Mouse (Mus musculus) layer of hippocampus, adult 2 months (tissue): Measurements from ENCODE around the gene Kcnma1. TPM values are rescaled to one million over a fixed set of nuclear protein-coding genes. Genes with fewer than 3 reads are reported as not detected.

ENCODE experiments used
- DNase-seq, 2 experiments: peaks; one replicate each; pipeline ENCODE4 v3.0.0; 2022; ENCODE audit warnings: low spot score in 2 of 2
- H3K27ac ChIP-seq: fragments of 200-600 bp; 2 replicates; pipeline ENCODE4 v1.8.1; 2022
- H3K4me3 ChIP-seq: fragments of 200-600 bp; 2 replicates; pipeline ENCODE4 v1.8.1; 2022; ENCODE audit warnings: mild to moderate bottlenecking
- CTCF ChIP-seq: fragments of 200-600 bp; conservative IDR thresholded peaks from 2 replicates; pipeline ENCODE4 v1.8.1; 2022; ENCODE audit warnings: antibody characterized with exemption, mild to moderate bottlenecking, moderate library complexity
- total RNA-seq, 2 experiments: library from RNA; stranded (reverse); gene quantifications; 2 replicates each; pipeline ENCODE4 v1.2.3; 2021

The Kcnma1 gene
- total RNA-seq, 2 experiments from 2014 or later, result 141 to 145 TPM

GRCm38 (mm10) chr14:23491359-23491758 is 522.9 kb downstream of the Kcnma1 start:
- Histone ChIP-seq H3K4me3 (no peak overlapping the region), H3K27ac (no peak overlapping the region)
- TF ChIP-seq CTCF, result no peak
- DNase-seq, result no peak

GRCm38 (mm10) chr14:23486687-23487086 is 527.6 kb downstream of the Kcnma1 start:
- TF ChIP-seq CTCF, result no peak
- no peak for DNase-seq
- H3K4me3 ChIP-seq, result no peak overlapping the region
- H3K27ac ChIP-seq, result no peak overlapping the region

GRCm38 (mm10) chr14:23485802-23486500 is 528.3 kb downstream of the Kcnma1 start:
- H3K27ac ChIP-seq, result no peak overlapping the region
- no peak for TF ChIP-seq CTCF
- DNase-seq, result no peak
- H3K4me3 ChIP-seq, result no peak overlapping the region

- Histone ChIP-seq H3K27ac (peak overlapping the region; percentile 40; the same call in 1 of the 2 replicates), H3K4me3 (no peak overlapping the region)
- no peak for TF ChIP-seq CTCF
- DNase-seq, result peak; percentile 24 to 41
Measured at GRCm38 (mm10) chr14:23475129-23475528, 539.2 kb downstream of the Kcnma1 start.

- Histone ChIP-seq H3K4me3 (no peak overlapping the region), H3K27ac (no peak overlapping the region)
- DNase-seq, result no peak
- no peak for TF ChIP-seq CTCF
Measured at GRCm38 (mm10) chr14:23470071-23470470, 544.2 kb downstream of the Kcnma1 start.

GRCm38 (mm10) chr14:23465135-23465534 is 549.2 kb downstream of the Kcnma1 start:
- H3K27ac ChIP-seq, result no peak overlapping the region
- no peak for DNase-seq
- no peak overlapping the region for H3K4me3 ChIP-seq
- TF ChIP-seq CTCF, result no peak

- no peak for DNase-seq
- no peak for TF ChIP-seq CTCF
- Histone ChIP-seq H3K27ac (no peak overlapping the region), H3K4me3 (no peak overlapping the region)
Measured at GRCm38 (mm10) chr14:23458560-23458959, 555.7 kb downstream of the Kcnma1 start.

- H3K27ac ChIP-seq, result no peak overlapping the region
- no peak overlapping the region for H3K4me3 ChIP-seq
- TF ChIP-seq CTCF, result no peak
- no peak for DNase-seq
Measured at GRCm38 (mm10) chr14:23451681-23452080, 562.6 kb downstream of the Kcnma1 start.

GRCm38 (mm10) chr14:23437467-23437866 is 576.8 kb downstream of the Kcnma1 start:
- Histone ChIP-seq H3K27ac (no peak overlapping the region), H3K4me3 (no peak overlapping the region)
- no peak for DNase-seq
- TF ChIP-seq CTCF, result no peak

- TF ChIP-seq CTCF, result no peak
- DNase-seq, result no peak
- no peak overlapping the region for H3K4me3 ChIP-seq
- no peak overlapping the region for H3K27ac ChIP-seq
Measured at GRCm38 (mm10) chr14:23435861-23436260, 578.4 kb downstream of the Kcnma1 start.

- DNase-seq, result no peak
- H3K27ac ChIP-seq, result no peak overlapping the region
Measured at GRCm38 (mm10) chr14:23430006-23430405, 584.3 kb downstream of the Kcnma1 start.

GRCm38 (mm10) chr14:23429043-23429442 is 585.2 kb downstream of the Kcnma1 start:
- DNase-seq, result no peak
- H3K27ac ChIP-seq, result no peak overlapping the region
- H3K4me3 ChIP-seq, result no peak overlapping the region
- TF ChIP-seq CTCF, result peak; percentile 85

More at GRCm38 (mm10) chr14:23430006-23430405, 584.3 kb downstream of the Kcnma1 start:
- no peak for TF ChIP-seq CTCF
- no peak overlapping the region for H3K4me3 ChIP-seq

- Histone ChIP-seq H3K4me3 (no peak overlapping the region), H3K27ac (no peak overlapping the region)
- DNase-seq, result no peak
- TF ChIP-seq CTCF, result no peak
Measured at GRCm38 (mm10) chr14:23422481-23423040, 591.7 kb downstream of the Kcnma1 start.

- TF ChIP-seq CTCF, result no peak
- Histone ChIP-seq H3K27ac (no peak overlapping the region), H3K4me3 (no peak overlapping the region)
- DNase-seq, result no peak
Measured at GRCm38 (mm10) chr14:23418955-23419354, 595.3 kb downstream of the Kcnma1 start.
